Mouse (Mus musculus) hindbrain, embryonic 13.5 days (tissue): Measurements from ENCODE around the gene Olfr1410. TPM values are rescaled to one million over a fixed set of nuclear protein-coding genes. Genes with fewer than 3 reads are reported as not detected.

Experiments
- ATAC-seq: fragments of 200-750 bp; cut with Nextera tagmentation; 2 replicates; pipeline ENCODE4 v1.8.0; 2017; ENCODE audit warnings: moderate TSS enrichment; ENCODE audit not compliant: low FRiP score
- H3K27ac ChIP-seq: fragments of 300-500 bp; sonication (generic); 2 replicates; pipeline ENCODE4 v1.5.1; 2015; ENCODE audit warnings: inconsistent platforms, mild to moderate bottlenecking, moderate library complexity
- H3K27me3 ChIP-seq: fragments of 300-500 bp; sonication (generic); 2 replicates; pipeline ENCODE4 v1.6.1; 2015; ENCODE audit warnings: mild to moderate bottlenecking, inconsistent platforms
- H3K36me3 ChIP-seq: fragments of 300-500 bp; sonication (generic); 2 replicates; pipeline ENCODE4 v1.6.1; 2015; ENCODE audit warnings: mild to moderate bottlenecking, inconsistent platforms
- H3K4me1 ChIP-seq: fragments of 300-500 bp; sonication (generic); replicated peaks from 2 replicates; pipeline ENCODE4 v1.6.1; 2015; ENCODE audit warnings: inconsistent platforms
- H3K4me2 ChIP-seq: fragments of 300-500 bp; sonication (generic); 2 replicates; pipeline ENCODE4 v1.6.1; 2015; ENCODE audit warnings: inconsistent platforms, mild to moderate bottlenecking, moderate library complexity
- H3K4me3 ChIP-seq: fragments of 300-500 bp; sonication (generic); 2 replicates; pipeline ENCODE4 v1.5.1; 2015; ENCODE audit warnings: mild to moderate bottlenecking, inconsistent platforms
- H3K9ac ChIP-seq: fragments of 300-500 bp; sonication (generic); 2 replicates; pipeline ENCODE4 v1.6.1; 2015; ENCODE audit warnings: mild to moderate bottlenecking, inconsistent platforms
- H3K9me3 ChIP-seq: fragments of 300-500 bp; sonication (generic); 2 replicates; pipeline ENCODE4 v1.6.1; 2016; ENCODE audit warnings: inconsistent platforms
- WGBS: fragments of 180-500 bp; shearing (Covaris S2); methylation state at CpG from one replicate; pipeline ENCODE4 v1.1.7; 2015; 5-methylcytosine and 5-hydroxymethylcytosine counted together
- polyA plus RNA-seq: library from polyadenylated mRNA; unstranded; fragments of >200 nt; fragmentation: Nextera tagmentation; extraction: Ambion mirVana; gene quantifications from 2 replicates; pipeline ENCODE4 v1.2.1, GENCODE M21; 2015

Gene Olfr1410
- polyA plus RNA-seq, 1 experiment from 2014 or later, result not detected

- Histone ChIP-seq H3K27ac (no peak overlapping the region), H3K9ac (no peak overlapping the region), H3K9me3 (no peaks in the 10 kb centered on the region), H3K27me3 (0 out of 2 replicates have a peak, but pooled peaks cover 4% of the 10 kb centered on the region), H3K36me3 (peaks cover 24% of the 10 kb centered on the region), H3K4me2 (no peak overlapping the region), H3K4me3 (no peak overlapping the region), H3K4me1 (peaks cover 12% of the 10 kb centered on the region; the same call in 1 of the 2 replicates)
- ATAC-seq, result no peak
- WGBS, result 86% methylated on average over 5 of the region's 5 CpGs
Observed at GRCm38 (mm10) chr1:92632196-92632595, 26.6 kb downstream of the Olfr1410 start.

GRCm38 (mm10) chr1:92632948-92633347 is 27.4 kb downstream of the Olfr1410 start:
- Histone ChIP-seq H3K9me3 (no peaks in the 10 kb centered on the region), H3K4me2 (no peak overlapping the region), H3K27me3 (0 out of 2 replicates have a peak, but pooled peaks cover 4% of the 10 kb centered on the region), H3K9ac (no peak overlapping the region), H3K27ac (no peak overlapping the region), H3K36me3 (peaks cover 31% of the 10 kb centered on the region), H3K4me3 (no peak overlapping the region), H3K4me1 (peaks cover 12% of the 10 kb centered on the region; the same call in 1 of the 2 replicates)
- no peak for ATAC-seq
- 69% methylated on average over 6 of the region's 6 CpGs for WGBS

DNA sequence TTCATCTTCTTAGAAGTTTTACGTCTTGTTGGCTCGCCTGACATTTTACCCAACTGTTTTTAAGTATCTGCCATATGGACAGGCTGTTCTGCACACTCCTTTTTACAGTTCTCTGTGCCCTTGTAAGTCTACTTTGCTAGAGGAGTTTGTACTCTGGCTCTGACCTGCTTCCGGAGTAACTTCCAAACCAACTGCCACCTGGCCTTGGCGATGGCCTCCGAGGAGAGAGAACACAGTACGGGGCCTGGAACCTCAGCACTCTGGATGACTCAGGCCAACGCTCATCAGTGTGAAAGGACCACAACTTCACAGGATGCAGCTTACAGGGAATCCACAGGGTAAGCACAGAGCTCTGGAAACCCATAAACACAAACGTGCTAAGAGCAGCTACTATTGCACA is 28.1 kb downstream of the Olfr1410 start:
- H3K4me2 ChIP-seq, result no peak overlapping the region
- no peak overlapping the region for H3K27ac ChIP-seq
- no peak for ATAC-seq
- H3K9ac ChIP-seq, result no peak overlapping the region
- H3K27me3 ChIP-seq, result 0 out of 2 replicates have a peak, but pooled peaks cover 4% of the 10 kb centered on the region
- no peak overlapping the region for H3K4me3 ChIP-seq
- H3K9me3 ChIP-seq, result no peaks in the 10 kb centered on the region
- WGBS, result 88% methylated on average over 8 of the region's 8 CpGs
- H3K36me3 ChIP-seq, result peaks cover 39% of the 10 kb centered on the region
- peaks cover 12% of the 10 kb centered on the region for H3K4me1 ChIP-seq

DNA sequence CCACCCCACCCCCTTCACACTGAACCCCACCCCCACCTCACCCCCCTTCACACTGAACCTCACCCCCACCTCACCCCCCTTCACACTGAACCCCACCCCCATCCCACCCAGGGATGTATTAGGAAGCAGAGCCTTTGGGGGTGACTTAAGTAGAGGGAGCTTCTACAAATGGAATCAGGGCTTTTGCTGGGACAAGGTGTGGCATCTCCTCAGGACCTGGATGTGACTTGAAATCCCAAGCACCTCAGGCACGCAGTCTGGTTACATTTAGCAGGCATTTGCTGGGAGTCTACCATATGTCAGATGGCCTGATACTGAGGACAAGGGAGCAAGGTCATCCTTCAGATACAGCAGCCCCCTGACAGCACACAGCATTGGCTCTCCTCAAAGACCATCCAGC is 29.0 kb downstream of the Olfr1410 start:
- 0 out of 2 replicates have a peak, but pooled peaks have one; percentile 14 for ATAC-seq
- peak overlapping the region; percentile 35 for H3K9ac ChIP-seq

DNA sequence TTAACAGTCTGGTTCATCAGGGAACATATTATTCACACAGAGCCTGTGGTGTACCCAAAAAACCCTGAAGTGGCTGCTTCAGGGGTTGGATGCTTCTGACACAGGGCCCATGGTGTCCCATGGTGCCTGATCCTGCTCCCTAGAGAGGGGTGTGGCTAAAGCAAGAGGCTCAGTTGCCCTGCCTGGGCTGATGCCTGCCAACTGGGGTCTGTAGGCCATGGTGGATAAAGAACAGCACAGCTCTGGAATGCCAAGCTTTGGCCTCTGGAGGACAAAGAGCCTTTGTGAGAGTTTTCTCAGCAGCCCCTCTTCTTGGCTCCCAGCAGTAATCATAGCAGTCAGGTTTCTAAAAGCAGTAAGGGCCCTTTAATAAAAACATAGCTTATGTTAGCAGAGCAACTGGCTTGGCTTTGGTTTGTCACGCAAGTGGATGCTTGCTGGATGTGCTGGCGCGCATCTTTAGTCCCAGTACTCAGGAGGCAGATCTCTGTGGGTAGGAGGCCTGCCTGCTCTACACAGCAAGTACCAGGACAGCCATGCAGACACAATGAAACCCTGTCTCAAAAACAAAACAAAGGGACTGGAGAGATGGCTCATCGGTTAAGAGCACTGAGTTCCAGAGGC is 29.5 kb downstream of the Olfr1410 start:
- Histone ChIP-seq H3K4me2 (no peak overlapping the region), H3K4me3 (no peak overlapping the region), H3K9ac (peak overlapping the region; percentile 35), H3K27ac (peak overlapping the region; percentile 66), H3K27me3 (0 out of 2 replicates have a peak, but pooled peaks cover 4% of the 10 kb centered on the region), H3K36me3 (peaks cover 47% of the 10 kb centered on the region), H3K4me1 (peaks cover 19% of the 10 kb centered on the region), H3K9me3 (no peaks in the 10 kb centered on the region)
- 63% methylated on average over 4 of the region's 4 CpGs for WGBS
- ATAC-seq, result peak; percentile 72; the same call in 1 of the 2 replicates

More for the DNA sequence above, 29.0 kb downstream of the Olfr1410 start:
- H3K27ac ChIP-seq, result peak overlapping the region; percentile 66
- 68% methylated on average over 1 of the region's 1 CpGs for WGBS
- no peaks in the 10 kb centered on the region for H3K9me3 ChIP-seq
- H3K36me3 ChIP-seq, result peaks cover 47% of the 10 kb centered on the region
- H3K4me1 ChIP-seq, result peaks cover 14% of the 10 kb centered on the region
- H3K4me3 ChIP-seq, result no peak overlapping the region
- H3K4me2 ChIP-seq, result no peak overlapping the region
- 0 out of 2 replicates have a peak, but pooled peaks cover 4% of the 10 kb centered on the region for H3K27me3 ChIP-seq

DNA sequence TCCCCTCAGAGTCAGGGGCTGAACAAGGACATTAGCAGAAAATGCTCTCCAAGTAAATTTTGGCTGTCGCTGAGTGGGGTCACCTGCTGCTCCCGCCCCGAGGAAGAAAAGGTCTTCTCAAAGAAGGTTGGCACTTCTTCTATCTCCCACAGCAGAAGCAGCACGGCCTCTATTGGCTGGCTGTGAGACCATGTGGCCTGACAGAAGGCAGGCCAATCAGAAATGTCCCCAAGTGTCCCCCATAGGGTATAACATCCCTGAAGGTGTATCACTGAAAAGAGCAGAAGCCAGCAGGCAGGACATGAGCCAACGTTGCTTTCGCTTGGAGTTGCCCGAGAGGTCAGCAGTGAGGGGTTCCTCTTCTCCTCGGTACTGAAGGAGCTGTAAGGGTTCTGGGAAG is 30.4 kb downstream of the Olfr1410 start:
- peaks cover 28% of the 10 kb centered on the region for H3K4me1 ChIP-seq
- ATAC-seq, result no peak
- no peak overlapping the region for H3K4me3 ChIP-seq
- 0 out of 2 replicates have a peak, but pooled peaks cover 4% of the 10 kb centered on the region for H3K27me3 ChIP-seq
- WGBS, result 86% methylated on average over 8 of the region's 8 CpGs
- no peaks in the 10 kb centered on the region for H3K9me3 ChIP-seq
- H3K36me3 ChIP-seq, result peaks cover 47% of the 10 kb centered on the region
- no peak overlapping the region for H3K9ac ChIP-seq
- peak overlapping the region; percentile 66; the same call in 1 of the 2 replicates for H3K27ac ChIP-seq
- no peak overlapping the region for H3K4me2 ChIP-seq

DNA sequence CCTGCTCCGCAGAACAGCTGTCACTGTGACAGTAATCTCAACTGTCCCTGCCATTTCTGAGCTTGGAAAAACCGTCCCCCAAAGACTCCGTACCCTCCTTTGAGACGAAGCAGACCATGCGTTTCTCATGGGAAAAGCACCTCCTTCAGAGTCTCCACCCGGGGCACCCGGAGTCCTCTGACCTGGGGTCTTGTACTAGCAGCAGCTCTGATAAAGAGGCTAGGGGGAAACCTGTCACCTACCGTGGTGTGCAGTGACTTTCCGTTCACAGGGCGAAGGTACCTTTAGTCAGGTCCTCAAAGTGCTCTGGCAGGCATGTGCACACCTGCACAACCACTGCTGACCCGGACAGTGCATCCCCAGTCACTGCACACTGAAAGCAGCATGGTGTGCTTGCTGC is 31.1 kb downstream of the Olfr1410 start:
- Histone ChIP-seq H3K27me3 (no peaks in the 10 kb centered on the region), H3K9ac (no peak overlapping the region), H3K4me1 (peaks cover 31% of the 10 kb centered on the region), H3K4me3 (no peak overlapping the region), H3K27ac (no peak overlapping the region), H3K9me3 (no peaks in the 10 kb centered on the region), H3K4me2 (no peak overlapping the region), H3K36me3 (peaks cover 47% of the 10 kb centered on the region)
- ATAC-seq, result no peak
- 95% methylated on average over 11 of the region's 11 CpGs for whole genome bisulfite sequencing

DNA sequence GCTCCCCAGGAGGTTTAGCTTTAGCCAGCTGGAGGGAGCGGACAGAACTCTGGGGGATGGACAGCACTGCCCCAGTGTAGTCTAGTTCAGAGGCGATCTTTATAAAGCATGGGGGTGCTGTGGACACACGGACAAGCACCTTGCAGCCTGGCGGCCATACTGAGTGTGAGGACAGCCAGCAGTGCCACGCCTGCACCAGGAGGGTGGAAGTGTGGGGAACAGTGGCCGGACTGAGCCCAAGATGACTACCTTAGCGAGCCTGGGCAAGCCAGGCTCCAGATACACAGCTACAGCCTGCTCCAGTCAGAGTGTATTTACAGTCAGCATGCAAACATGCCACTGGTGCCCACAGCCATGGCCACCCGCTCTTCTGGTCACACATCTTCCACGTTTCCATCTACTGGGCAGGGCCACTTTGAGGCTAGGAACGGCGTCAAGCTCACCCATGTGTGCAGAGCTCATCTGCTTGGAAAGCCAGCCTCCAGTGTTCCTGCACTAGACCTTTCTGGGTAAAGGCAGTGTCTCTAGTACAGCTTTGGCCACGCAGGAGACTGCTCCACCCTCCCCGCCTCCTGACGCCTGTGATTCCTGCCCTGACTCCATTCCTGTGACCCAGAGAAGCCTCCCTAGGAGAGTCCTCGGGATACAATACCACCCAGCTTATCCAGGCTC is 32.1 kb downstream of the Olfr1410 start:
- Histone ChIP-seq H3K4me2 (no peak overlapping the region), H3K36me3 (peaks cover 47% of the 10 kb centered on the region), H3K9ac (no peak overlapping the region), H3K4me3 (no peak overlapping the region), H3K4me1 (peaks cover 38% of the 10 kb centered on the region), H3K9me3 (no peaks in the 10 kb centered on the region), H3K27me3 (no peaks in the 10 kb centered on the region), H3K27ac (no peak overlapping the region)
- WGBS, result 93% methylated on average over 15 of the region's 15 CpGs
- ATAC-seq, result no peak

DNA sequence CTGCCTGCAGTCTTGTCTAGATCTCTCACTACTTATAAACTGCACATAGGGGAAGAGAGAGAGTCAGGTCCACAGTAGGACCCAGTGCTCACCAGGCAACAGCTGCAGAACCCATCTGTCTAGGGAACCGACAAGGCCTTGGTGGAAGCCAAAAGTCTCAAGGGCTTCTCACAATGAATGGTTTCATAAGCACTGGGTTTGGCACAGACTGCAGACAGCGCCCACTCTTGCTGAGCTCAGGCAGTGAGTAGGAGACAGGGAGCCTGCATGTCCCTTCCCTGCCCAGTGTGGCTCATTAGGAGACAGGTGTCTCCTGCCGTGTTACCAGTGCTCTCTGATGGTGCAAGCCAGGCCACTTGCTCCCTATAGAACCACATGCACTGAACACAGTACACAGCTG is 32.6 kb downstream of the Olfr1410 start:
- Histone ChIP-seq H3K9me3 (no peaks in the 10 kb centered on the region), H3K9ac (no peak overlapping the region), H3K36me3 (peaks cover 47% of the 10 kb centered on the region), H3K4me1 (peaks cover 40% of the 10 kb centered on the region), H3K4me2 (no peak overlapping the region), H3K27ac (no peak overlapping the region), H3K27me3 (no peaks in the 10 kb centered on the region), H3K4me3 (no peak overlapping the region)
- 92% methylated on average over 3 of the region's 3 CpGs for whole genome bisulfite sequencing
- no peak for ATAC-seq

DNA sequence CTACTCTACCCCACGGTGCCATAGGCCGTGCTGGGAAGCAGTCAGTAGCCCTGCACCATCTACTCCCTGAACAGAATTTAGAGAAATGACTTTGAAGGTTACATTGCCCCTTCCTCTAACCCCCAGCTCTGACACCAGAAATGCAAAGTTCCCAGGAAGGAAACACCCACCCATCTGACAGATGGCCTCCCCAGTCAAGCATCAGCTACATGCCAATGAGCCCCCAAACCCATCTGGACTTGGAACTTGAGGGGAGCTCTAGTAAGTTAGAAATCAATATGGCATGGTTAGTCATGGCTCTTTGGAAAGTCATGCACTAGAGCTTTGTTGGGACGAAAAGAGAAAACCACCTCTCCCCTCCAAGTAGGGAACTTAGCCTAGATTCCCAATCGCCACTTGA is 33.2 kb downstream of the Olfr1410 start:
- no peak for ATAC-seq

DNA sequence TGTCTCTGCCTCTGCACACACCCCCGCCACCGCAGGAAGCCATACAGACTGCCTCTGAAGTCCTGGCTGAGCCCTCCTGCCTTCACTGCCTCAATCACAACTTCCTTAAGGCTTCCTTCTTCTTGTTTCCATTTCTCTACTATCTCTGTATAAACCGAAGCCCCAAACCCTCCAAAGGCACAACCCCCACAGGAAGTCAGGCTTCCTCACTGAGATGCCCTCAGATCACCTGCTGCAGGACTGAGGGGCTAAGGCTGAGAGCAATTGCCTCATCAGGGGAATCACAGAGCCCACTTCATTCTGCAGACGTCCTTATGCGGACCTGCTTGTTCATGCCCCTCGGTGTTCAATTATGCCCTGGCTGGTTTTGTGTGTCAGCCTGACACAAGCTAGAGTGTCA is 34.8 kb downstream of the Olfr1410 start:
- peaks cover 4% of the 10 kb centered on the region; the same call in 1 of the 2 replicates for H3K27me3 ChIP-seq
- peak overlapping the region; percentile 96 for H3K9ac ChIP-seq
- H3K36me3 ChIP-seq, result peaks cover 41% of the 10 kb centered on the region
- WGBS, result 88% methylated on average over 6 of the region's 6 CpGs
- H3K4me3 ChIP-seq, result peak overlapping the region; percentile 88
- no peaks in the 10 kb centered on the region for H3K9me3 ChIP-seq
- no peak for ATAC-seq
- H3K4me2 ChIP-seq, result peak overlapping the region; percentile 78
- no peak overlapping the region for H3K27ac ChIP-seq
- peaks cover 32% of the 10 kb centered on the region for H3K4me1 ChIP-seq

More for the DNA sequence above, 33.2 kb downstream of the Olfr1410 start:
- WGBS, result 97% methylated on average over 4 of the region's 4 CpGs
- no peak overlapping the region for H3K27ac ChIP-seq
- peaks cover 40% of the 10 kb centered on the region for H3K4me1 ChIP-seq
- H3K9me3 ChIP-seq, result no peaks in the 10 kb centered on the region
- no peak overlapping the region for H3K4me2 ChIP-seq
- H3K4me3 ChIP-seq, result no peak overlapping the region
- no peak overlapping the region for H3K9ac ChIP-seq
- H3K27me3 ChIP-seq, result no peaks in the 10 kb centered on the region
- H3K36me3 ChIP-seq, result peaks cover 47% of the 10 kb centered on the region

DNA sequence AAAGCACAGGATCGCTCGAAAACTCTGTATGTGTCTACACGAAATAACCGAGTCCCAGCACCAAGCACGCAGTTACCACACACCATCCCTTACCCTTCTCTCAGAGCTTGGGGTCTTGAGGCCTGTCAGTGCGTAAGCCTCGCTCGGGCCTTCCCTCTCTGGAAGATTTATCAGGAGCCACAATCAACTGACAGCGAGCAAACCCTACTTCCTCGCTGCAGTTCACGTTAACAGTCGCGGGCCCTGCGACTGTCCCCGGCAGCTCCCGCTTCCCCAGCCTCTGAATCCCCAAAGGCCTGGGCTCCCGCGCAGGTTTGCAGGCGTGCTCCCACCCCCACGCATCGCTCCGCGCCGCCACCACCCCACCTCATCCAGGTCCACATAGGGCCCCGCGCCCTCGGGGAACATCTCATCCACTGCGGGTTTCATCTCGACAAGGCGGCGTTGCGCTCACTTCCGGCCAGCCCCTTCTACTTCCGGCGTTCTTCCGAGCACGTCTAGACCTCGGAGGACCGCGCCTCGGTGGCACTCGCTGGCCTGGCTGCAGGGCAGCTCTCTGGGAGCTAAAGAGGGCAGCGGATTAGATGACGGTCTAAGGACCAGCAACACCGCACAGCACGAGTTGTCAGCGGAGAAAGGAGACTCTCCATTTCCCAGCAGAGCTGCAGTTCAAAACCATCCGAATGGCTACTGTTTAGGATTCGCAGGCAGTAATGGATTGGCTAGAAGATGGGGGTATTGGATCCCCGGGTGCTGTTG is 36.1 kb downstream of the Olfr1410 start, which contains the start of gene Cops9:
TSS of gene Cops9 (minus strand) at position 472 of the 759 bp plus-strand sequence.
- Histone ChIP-seq H3K4me2 (peak within 1 kb of the TSS; percentile 78), H3K4me1 (peaks cover 29% of the 10 kb centered on the region), H3K4me3 (peak within 1 kb of the TSS; percentile 88), H3K9me3 (no peaks in the 10 kb centered on the region), H3K9ac (peak within 1 kb of the TSS; percentile 96), H3K27ac (peak within 1 kb of the TSS; percentile 87), H3K27me3 (peaks cover 9% of the 10 kb centered on the region; the same call in 1 of the 2 replicates), H3K36me3 (peaks cover 28% of the 10 kb centered on the region)
- WGBS, result 2% methylated on average over 50 of the region's 50 CpGs
- peak; percentile 91 for ATAC-seq
